Mouse (Mus musculus) fibroblast of lung, adult 2 months (primary cell): ENCODE results near the gene Cks1b.
A peak's percentile ranks its signal among the peaks of the same experiment; 100 is the strongest.

Experiments used
- DNase-seq: peaks from one replicate; pipeline ENCODE4 v3.0.0-alpha.2; 2011; ENCODE audit warnings: low read depth

The Cks1b gene

DNA sequence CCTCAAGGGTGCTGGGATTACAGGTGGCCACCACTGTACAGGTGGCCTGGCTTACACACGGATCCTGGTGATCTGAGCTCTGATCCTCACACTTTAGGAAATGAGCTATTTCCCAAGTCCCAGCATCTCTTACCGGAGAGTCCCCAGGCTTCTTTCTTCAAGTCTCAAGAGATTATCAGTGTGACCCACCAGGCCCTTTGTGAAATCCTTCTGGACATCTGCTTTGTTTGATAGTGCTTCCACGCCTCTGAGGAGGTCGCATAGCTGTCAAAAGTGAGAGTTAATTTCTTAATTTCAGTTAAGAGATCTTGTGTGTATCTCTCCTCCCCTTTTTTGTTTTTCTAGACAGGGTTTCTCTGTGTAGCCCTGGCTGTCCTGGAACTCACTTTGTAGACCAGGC, 7.7 kb upstream of the Cks1b start:
- DNase-seq: no peak

DNA sequence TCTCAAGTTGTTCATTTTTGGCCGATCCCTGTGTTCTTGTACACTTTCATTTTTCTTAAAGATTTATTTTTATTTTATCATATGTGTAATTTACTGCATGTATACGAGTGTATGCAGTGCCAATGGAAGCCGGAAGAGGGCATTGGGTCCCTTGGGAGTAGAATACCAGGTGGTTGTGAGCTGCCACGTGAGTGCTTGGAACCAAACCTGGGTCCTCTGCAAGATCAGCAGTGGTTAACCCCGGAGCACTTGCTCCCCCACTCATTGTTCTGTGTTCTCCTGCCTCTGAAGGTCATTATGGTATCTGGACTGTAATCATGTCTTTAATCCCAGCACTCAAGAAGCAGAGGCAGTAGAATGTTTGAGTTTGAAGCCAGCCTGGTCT, 7.0 kb upstream of the Cks1b start:
- no peak for DNase-seq

DNA sequence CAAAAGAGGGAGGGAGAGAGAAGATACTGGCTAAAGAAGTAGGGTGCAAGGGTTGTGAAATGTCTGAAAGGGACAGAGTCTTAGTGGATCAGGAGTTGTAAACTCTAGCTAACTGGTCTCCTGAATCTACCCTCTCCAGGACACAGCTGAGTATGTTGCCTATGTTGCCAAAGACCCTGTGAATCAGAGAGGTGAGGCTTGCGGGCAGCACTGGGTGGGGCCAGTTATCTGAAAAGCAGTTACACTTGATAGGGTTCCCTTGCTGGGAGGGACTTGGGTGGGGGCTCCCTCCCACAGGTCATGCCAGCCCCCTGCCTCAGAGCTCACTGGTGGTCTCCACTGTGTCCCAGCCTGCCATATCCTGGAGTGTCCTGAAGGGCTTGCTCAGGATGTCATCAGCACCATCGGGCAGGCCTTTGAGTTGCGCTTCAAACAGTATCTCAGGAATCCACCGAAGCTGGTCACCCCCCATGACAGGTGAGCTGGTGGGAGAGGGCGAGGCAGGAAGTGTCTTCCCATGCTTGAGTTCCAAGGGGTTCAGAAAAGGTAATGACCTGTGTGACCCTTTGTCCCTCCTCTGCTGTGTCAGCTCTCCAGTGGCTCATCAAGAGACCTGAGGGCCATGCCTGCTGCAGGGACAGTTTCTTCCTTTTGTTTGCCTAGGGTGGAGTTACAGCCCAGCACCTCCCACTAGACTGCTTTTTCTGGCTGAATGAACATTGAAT, 6.4 kb upstream of the Cks1b start:
- no peak for DNase-seq

DNA sequence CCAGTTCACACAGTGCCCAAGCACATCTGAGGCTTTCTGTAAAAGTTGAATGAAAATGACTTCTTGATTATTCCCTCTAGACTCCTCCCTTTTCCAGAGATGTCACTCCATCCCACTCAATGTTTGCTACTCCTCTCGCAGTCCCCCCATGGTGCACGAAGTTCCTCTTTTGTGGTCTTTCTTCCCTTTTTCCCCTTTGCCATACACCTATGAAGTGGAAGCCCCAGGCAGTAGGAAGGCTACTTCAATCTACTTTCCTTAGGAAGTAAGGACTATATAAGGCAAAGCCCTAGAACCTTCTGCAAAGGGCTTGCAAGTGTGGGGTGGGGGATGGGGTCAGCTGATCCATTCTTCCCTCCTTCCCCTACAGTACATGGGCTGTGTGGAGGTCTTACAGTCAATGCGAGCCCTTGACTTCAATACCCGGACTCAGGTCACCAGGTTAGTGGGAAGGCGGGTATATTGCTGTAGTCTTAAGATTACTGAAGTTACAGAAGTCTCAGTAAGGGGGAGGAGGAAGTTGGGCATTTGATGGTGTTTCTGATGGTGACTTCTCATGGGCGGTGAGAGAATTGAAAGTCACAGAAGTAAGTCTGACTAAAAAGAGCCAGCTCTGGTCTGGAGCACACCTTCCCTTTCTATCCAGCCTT, 4.5 kb upstream of the Cks1b start:
- no peak for DNase-seq

DNA sequence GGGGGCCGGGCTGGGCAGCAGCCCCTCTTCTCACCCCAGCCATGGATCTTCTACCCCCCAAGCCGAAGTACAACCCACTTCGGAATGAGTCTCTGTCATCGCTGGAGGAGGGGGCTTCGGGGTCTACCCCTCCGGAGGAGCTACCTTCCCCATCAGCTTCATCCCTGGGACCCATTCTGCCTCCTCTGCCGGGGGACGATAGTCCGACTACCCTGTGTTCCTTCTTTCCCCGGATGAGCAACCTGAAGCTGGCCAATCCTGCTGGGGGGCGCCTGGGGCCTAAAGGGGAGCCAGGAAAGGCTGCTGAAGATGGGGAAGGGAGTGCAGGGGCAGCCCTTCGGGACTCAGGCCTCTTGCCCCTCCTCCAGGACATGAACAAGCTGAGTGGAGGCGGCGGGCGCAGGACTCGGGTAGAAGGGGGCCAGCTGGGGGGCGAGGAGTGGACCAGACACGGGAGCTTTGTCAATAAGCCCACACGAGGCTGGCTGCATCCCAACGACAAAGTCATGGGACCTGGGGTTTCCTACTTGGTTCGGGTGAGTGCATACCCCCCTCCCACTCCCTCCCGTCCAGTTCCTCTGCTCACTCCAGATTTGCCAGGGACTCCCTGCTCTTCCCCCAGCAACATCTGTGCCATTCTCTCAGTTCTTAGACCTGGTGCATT, 3.8 kb upstream of the Cks1b start:
- no peak for DNase-seq

DNA sequence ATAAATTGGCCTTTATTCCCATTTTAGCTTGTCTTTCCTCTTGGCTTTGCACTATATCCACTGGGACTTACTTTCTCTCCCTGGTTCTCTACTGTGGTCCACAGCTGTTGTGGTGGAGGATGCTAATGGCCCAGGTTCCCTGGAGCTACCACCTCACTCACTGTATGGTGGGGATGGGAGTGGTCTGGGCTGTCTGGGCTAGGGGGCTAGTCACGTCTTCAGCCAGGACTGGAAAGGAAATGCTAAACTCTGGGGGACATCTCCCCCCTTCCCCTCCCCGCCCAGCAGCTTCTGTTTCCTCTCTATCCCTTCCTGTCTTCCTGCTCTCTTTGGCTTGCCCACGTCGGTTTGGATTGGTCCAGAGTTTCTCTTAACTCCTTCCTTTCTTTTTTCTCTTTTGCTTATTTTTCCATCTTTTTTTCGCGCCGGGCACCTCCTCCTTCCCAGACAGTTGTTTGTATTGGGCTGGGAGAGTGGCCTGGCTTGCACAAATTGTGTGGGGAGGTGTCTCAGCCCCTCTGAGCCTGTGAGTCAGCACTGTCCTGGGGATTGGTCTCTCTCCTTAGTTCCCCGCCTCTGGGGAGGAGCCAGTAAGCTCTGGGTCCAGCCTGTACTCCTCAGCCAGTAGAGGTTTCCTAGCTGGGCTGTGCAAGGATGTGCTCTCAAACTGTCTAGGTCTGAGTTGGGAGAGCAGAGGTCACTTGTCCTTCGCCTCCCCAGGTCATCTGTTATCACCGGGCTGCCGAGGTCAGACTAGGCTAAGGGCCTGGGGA, 3.0 kb upstream of the Cks1b start:
- peak; percentile 97 for DNase-seq

DNA sequence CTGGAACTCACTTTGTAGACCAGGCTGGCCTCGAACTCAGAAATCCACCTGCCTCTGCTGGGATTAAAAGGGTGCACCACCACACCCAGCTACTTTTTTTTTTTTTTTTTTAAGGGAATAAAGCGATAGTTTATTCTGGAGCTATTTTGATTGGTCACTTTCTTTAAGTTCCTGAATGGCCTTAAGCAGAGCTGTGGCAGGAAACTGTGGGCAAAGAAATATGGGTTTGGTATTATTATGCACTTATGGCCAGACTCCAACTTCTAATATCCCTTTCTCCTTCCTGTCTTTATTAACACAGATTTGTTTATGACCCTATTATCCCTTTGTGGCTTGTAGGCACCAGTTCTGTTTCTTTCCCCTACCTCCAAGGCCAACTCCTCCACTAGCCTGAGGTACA, 2.2 kb upstream of the Cks1b start:
- DNase-seq: no peak

DNA sequence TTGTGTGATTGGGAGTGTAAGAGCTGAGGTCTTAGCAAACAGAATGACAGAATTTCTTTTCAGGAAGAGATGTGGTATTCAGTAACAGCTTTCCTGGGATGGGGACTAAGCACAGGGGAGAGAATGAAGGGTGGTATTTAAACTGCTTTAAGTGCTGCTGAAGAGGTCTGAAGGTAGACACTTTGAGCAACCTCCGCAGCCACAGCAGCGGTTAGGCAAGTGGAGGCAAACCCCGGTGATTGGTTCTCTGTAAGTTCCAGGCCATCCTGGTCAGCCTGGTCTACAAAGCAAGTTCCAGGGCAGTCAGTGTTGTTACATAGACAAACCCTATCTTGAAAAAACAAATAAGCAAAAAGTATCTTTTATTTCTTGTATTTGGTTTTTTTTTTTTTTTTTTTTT, 1.8 kb upstream of the Cks1b start:
- DNase-seq: no peak

DNA sequence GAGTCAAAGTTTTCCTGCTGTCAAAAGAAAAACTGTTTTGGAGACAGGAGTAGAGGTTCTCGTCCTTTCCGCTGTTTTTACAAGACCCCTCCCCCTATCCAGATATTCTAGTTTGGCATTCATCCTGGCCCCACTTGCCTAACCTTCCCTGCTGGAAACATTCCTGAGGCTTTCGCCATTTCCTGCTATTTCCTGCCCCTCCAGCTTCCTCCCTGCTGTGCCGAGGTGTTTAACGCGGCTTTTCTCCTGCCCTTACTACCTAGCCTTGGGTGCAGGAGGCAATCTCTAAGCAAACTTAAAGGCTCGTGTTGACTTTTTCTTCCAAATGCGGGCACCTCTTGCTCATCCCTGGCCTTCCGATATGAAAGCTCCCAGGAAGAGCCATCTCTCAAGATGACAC, 1.4 kb upstream of the Cks1b start:
- DNase-seq: no peak

DNA sequence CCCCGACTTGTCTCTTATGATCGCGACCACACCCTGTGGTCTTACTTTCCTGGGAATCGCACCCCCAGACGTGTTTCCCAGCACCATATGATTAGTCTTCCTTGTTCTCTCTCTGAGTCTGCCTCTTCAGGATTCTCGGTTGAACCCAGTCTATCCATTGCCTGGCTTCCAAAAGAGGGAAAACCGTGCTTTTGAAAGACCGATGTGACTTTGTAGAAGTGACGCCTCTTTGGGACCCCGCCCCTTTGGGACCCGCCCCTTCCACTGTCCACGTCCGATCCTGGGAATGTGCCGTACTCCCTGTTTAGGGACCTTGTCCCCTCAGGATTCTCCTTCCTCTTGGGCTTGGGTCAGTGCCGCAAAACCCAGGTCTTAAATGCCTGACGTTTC, 673 bp upstream of the Cks1b start:
- DNase-seq: no peak

DNA sequence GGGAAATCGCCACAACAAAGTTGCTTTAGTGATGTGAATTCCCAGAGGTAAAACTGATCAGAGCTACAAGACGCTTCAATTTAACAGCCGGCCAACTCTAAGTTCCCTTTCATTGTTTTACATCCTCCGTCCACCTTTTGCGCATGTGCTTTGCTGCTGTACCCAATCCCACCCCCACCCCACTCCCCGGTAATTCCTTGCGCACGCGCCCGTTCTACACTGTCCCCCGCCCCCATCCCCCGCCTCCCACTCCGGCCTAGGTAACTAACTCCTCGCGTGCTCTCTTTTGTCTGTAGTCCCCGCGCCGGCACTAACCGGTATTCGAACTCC, 378 bp downstream of the Cks1b start:
- DNase-seq: no peak

DNA sequence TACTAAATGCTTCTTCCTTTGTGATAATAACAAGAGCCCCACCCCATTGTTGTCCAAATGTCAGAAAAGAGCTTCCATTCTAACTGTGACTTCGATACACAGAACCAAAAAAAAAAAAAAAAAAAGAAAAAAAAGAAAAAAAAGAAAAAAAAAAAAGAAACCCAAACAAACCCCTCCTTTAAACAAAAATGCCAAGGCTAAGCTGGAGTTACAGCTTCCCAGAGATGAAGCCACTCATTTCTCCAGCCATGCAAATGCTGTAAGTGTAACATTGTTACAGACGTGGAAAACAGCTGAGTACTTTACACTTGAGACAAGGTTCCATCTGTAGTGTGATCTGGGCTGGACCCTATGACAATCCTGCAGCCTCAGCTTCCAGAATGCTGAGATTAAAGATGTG, 1.1 kb downstream of the Cks1b start:
- no peak for DNase-seq

DNA sequence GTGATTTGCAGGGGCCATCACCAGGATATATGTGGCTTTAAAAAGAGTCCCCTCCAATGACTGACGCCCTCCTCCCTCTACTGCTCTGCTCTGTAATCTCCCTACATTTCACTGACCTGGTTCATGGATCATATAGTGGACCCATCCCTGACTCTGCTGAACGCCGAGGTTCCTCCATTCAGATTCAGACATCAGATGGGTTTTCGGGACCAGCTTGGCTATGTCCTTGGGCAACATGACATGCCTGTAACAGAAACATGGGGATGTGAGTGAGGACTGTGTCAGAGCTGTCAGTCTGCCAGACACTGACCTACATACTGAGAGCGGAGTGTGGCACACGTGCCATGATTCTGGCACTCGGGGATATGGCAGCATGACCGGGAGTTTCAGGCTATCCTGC, 2.0 kb downstream of the Cks1b start:
- DNase-seq: no peak

DNA sequence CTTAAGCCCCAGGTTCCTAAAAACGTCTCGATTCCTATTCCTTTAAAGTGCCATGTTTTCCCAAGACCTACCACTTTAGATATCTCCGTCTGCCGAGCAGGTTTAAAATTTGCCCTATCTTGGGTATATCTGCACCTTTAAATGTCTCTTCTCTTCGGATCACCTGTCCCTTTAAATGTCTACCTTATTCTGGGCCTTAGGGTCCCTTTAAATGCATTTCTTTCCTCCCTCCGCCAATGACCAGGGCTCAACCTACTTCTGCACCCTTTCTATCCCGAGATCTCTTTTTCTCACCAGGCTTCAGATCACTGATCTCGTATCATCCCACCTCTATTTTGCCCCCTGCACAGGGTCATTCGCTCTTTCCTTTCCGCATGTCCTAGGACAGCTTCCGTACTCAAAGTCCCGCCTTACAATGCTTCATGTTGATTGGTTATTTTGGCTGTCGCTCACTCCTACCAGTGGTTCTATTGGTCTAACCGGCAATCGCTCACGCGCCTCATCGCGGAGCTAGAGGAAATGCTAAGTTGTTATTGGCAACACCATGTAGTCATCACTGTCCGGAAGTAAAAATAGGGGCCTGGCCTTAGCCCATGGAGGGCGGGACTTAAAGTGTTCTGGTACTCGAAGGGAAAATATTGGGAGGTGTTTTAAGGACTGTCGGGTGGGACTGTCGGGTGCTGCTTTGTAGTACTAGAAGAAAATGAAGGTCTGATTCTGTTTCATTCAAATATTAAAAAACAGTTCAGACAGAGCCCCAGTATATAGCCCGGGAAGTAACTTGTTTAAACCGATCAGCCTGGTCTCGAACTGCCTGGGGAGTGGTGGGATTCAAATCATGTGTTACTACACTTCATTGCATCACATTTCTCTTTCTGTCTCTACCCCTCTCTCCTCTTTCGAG, 6.4 kb downstream of the Cks1b start, which contains the start of gene Flad1:
Gene Flad1 (minus strand): TSS at position 381 of the 904 bp plus-strand sequence.
- peak; percentile 100 for DNase-seq

DNA sequence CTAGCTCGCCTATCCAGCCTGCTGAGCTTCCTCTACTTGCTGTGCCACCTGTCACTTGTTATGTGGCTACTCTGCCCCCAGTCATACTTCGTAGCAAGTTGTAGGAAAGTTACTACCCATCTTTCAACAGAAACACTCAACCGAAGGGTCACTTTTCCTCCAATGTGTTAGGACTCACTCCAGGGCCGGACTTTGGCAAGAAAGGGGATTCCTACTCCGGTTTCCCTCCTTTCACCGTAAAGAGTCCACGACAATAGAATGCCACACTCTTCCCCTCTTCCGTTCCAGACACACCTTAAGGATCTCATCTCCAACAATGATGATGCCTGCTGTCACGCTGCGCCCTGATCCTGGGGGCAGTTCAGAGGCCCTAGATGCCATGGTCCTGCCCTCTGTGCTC, 7.3 kb downstream of the Cks1b start:
- no peak for DNase-seq

DNA sequence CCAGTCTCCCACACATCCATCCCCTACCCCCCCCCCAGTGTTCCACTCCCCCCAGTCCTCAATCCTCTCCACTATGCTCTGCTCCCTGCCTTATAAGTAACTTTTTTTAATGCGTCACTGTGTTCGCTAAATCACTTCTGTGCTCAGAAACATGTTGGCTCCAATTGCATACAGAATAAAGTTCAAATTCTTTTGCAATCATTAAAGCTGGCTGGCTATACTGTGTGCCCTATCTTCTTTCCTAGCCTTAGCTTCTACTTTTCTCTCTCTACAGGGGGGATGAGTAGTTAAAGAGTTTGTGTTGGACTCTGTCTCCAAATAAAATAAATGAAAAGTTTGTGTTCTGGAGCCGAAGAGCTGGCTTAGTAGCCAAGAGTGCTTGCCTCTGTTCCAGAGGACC, 8.5 kb downstream of the Cks1b start:
- DNase-seq: no peak

DNA sequence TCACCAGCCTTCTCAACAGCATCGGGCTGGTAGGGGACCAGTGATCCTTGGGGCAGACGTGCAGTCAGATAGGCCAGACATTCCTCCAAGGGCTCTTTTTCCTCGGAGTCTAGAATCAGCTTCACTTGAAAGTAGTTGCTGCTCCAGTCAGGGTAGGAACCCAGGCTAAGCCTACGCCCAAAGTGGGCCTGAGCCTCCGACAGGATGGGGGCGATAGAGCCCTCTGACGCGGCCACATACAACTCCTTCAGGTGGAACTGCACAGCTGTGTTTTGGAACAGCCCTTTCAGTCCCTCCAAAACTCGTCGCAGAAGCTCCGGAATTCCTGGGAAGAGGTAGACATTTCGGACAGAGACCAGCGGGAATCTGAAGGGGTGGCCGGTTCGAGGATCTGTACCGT, 9.7 kb downstream of the Cks1b start:
- DNase-seq: no peak

DNA sequence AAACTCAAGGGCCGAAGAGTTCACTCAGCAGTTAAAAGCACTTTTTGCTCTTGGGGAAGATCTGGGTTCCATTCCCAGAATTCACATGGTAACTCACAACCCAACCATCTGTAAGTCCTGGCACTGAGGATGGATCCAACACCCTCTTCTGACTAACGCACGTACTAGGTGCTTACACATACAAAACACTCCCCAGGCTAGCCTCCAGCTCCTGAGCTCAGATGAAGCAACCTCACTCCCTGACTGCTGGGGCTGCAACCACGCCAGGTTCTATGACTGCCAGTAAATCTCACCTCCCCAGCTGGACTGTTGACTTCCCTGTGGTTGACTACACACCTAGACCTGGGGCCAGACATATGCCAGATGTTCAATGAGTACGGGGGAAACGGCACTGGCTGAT, 11.3 kb downstream of the Cks1b start:
- no peak for DNase-seq

DNA sequence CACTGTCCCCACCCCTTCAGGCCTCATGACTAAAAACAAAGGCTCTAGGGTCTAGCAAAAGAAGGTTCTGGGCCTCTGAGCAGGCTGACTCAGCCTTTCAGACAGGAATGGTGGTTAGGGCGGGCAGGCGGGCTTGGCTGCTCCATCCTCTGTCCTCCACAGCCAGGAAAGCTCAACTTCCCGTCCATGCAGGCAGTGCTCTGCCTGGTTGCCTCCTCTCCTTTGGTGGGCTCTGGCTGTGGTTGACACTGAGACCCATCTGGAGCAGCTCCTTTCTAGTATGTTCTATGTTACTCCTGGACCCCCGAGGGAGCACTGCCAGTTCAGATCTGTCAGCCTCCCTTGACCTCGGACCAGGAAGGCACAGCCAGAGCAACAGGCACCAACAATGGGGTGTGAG, 15.5 kb downstream of the Cks1b start, which contains the start of gene Lenep:
Gene Lenep (minus strand): TSS at position 101 of the 400 bp plus-strand sequence.
- DNase-seq: no peak

DNA sequence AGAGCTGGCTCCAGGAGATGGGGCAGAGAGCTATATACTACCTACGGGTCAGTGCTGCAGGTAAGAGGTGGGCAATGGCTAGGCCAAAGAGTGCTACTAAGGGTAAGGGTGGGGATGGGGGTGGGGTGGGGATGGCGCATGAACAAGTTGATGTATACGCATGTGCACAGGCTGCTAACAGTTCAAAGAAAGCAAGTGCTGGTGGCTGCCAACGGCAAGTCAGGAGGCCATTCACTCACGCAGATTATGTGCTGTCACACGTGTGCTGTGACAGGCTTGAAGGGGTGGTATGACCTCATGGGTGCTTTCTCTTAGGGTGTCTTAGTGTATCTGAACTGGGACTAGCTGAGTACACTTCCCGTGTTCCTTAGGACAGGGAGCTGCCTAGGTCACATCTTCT, 16.9 kb downstream of the Cks1b start:
- no peak for DNase-seq

DNA sequence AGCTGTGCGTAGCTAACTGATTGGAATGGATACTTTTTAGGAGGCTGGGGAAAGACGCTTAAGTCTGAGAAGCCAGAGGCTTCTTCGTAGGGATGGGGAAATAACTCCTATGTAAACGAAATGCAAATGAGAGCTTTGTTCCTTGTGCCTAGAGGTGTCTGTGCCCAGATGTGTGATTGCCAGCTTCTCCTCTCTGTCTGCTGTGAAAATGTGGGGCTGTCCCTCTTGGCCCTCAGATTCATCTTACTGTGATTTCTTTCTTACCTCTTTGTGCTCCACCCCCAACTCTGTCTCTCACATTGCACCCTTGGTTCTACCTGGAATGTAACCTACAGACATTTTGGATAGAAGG, 21.6 kb downstream of the Cks1b start:
- DNase-seq: no peak
